Mouse (Mus musculus): ENCODE measurements around the gene Plxnb1. TPM values are rescaled to one million over a fixed set of nuclear protein-coding genes. Genes with fewer than 3 reads are reported as not detected.

Gene Plxnb1
- polyA plus RNA-seq, 1 experiment from 2014 or later, result 41.2 TPM

DNA sequence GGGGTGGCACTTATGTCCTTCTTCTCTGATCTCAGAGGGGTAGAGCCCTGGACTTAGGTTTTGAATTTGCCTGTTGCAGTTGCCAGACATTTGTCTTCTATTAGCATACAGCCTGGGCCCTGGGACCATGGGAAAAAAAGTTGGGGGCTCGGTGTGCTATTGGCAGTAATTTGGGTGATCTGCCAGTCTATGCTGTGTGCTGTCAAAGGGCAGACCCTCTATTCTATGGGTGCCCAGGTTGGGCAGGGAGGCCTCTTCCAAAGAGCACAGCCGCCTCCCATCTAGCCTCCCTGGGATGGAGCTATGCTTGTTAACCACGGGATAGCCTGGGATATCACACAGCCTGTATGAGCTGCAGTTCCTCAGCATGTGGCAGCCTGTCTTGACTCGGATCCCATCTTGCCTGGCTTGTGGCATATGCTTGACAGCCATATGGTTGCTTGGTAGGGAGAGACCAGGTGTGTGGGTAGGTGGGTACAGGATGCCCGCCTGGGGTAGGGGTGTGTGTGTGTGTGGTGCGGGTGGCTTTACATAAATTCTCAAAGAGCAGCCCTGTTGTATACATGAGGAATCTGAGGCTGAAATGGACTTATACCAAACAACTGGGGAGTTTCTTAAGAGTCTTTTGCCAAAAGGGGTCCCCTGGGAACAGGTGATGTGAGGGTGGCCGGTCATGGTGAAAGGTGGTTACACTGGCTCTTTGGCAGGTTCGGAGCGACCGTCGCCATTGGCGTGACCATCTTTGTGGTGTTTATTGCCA, 39.7 kb upstream of the Plxnb1 start:
- H3K27me3 ChIP-seq, result no peaks in the 10 kb centered on the region
- WGBS, result 92% methylated on average over 12 of the region's 12 CpGs
- ATAC-seq (ENCODE audit: low FRiP score), result no peak
- H3K9ac ChIP-seq, result 0 out of 2 replicates have a peak overlapping the region, but pooled peaks have one; percentile 43
- H3K36me3 ChIP-seq, result peaks cover 32% of the 10 kb centered on the region
- peak overlapping the region; percentile 43 for H3K4me2 ChIP-seq (replicated peaks)
- no peaks in the 10 kb centered on the region for H3K9me3 ChIP-seq (replicated peaks)
- peak overlapping the region; percentile 28 for H3K4me3 ChIP-seq
- H3K27ac ChIP-seq, result no peak overlapping the region
- peaks cover 21% of the 10 kb centered on the region for H3K4me1 ChIP-seq

DNA sequence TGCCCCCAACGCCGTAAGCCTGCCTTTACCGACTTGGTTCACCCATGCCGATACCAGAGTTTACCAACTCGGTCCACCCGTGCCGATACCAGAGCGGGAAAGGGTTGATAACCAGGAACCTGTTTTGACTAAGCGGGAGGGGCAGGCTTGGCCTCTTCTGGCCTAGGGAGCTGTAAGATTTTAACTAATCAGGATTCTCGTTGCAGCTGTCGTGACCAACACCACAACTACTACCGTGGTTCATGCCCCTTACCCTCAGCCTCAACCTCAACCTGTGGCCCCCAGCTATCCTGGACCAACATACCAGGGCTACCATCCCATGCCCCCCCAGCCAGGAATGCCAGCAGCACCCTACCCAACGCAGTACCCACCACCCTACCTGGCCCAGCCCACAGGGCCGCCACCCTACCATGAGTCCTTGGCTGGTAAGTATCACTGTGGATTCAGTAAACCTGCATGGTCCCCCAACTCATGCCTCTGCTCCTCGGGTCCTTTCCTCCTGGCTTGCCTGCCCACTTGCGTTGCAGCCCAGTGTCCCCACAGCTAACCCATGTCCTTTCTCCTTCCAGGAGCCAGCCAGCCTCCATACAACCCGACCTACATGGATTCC, 39.0 kb upstream of the Plxnb1 start:
- Histone ChIP-seq H3K27ac (no peak overlapping the region), H3K4me2 (replicated peaks) (no peak overlapping the region), H3K9me3 (replicated peaks) (no peaks in the 10 kb centered on the region), H3K4me1 (peaks cover 21% of the 10 kb centered on the region), H3K4me3 (no peak overlapping the region), H3K36me3 (peaks cover 39% of the 10 kb centered on the region), H3K9ac (no peak overlapping the region), H3K27me3 (no peaks in the 10 kb centered on the region)
- WGBS, result 91% methylated on average over 17 of the region's 17 CpGs
- no peak for ATAC-seq (ENCODE audit: low FRiP score)

DNA sequence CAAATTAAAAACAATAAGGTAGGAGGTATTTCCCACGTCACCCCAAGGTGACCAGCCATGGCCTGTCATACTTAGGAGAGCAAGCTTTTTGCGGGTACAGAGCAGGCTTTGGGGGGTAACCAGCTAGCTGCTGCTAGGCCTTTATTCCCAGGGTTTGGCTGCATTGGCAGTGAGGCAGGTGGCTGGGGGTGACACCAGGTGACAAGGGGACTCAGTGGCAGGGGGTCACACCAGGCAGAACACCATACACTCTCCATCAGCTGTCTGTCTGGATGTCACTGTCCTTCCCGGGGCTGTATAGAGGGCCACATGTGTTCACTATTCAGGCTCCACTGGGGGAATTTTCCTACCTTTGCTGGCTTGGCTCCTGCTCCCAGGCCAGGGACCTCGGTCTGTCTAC, 38.3 kb upstream of the Plxnb1 start:
- no peak overlapping the region for H3K4me2 ChIP-seq (replicated peaks)
- peaks cover 21% of the 10 kb centered on the region for H3K4me1 ChIP-seq
- H3K27ac ChIP-seq, result no peak overlapping the region
- no peak overlapping the region for H3K9ac ChIP-seq
- no peak overlapping the region for H3K4me3 ChIP-seq
- no peaks in the 10 kb centered on the region for H3K9me3 ChIP-seq (replicated peaks)
- H3K36me3 ChIP-seq, result peaks cover 43% of the 10 kb centered on the region
- no peaks in the 10 kb centered on the region for H3K27me3 ChIP-seq
- WGBS, result 96% methylated on average over 4 of the region's 4 CpGs
- no peak for ATAC-seq (ENCODE audit: low FRiP score)

DNA sequence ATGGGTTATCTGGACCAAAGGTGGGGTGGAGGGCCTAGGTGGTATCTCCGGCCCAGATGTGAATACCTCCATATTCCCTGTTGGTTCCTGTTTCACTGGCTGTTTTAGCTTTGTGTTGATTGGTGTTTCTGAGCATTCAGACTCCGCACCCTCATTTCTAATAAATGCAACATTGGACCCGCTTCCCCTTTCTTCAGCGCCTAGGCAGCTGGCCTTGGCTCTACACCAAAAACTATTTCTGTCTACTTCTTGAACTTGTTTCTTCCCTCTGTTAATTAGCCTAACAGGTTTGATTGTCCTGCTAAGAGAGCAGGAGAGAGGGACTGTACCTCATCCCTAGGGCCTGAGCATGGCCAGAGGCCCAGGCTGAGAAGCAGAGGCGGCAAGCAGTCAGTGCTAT, 37.6 kb upstream of the Plxnb1 start:
- H3K27ac ChIP-seq, result no peak overlapping the region
- peaks cover 21% of the 10 kb centered on the region for H3K4me1 ChIP-seq
- H3K4me3 ChIP-seq, result no peak overlapping the region
- no peak overlapping the region for H3K4me2 ChIP-seq (replicated peaks)
- no peaks in the 10 kb centered on the region for H3K9me3 ChIP-seq (replicated peaks)
- WGBS, result 95% methylated on average over 5 of the region's 5 CpGs
- H3K9ac ChIP-seq, result no peak overlapping the region
- H3K36me3 ChIP-seq, result peaks cover 48% of the 10 kb centered on the region
- H3K27me3 ChIP-seq, result no peaks in the 10 kb centered on the region
- no peak for ATAC-seq (ENCODE audit: low FRiP score)

DNA sequence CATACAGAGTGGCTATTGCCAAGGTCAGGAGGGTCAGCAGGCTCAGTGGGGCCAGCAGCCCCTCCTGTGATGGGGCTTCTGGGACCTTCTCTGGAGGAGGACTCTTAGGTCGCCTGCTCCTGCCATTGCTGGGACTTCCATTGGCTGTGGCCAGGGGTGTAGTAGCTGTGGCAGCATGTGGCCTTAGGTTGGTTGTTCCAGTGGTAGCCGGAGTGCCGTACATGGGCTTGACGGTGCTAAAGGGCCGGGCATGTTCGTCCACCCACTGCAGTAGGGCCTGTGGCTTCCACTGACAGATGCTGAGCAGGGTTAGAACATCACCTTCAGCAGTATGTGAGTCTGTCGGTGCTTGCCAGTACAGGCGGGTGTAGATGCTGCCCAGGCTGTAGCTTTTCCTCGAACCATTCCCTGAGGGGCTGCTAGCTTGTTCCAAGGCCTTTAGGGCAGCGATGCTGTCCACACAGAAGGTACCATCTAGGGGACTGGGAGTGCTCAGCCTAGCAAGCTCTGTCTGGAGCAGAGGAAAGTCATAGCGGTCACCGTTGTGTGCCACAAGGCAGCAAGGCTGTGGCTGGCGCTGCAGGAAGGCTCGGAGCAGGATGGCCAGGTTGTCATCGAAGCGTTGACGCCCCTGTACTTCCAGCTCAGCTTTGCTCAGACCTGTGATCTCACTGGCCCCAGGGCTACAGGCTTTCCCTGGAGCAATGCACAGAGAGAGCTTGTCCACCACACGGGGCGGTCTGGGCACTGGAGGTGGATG, 37.0 kb upstream of the Plxnb1 start:
- Histone ChIP-seq H3K4me2 (replicated peaks) (peak overlapping the region; percentile 49; the same call in 1 of the 2 replicates), H3K9ac (peak overlapping the region; percentile 47; the same call in 1 of the 2 replicates), H3K27me3 (no peaks in the 10 kb centered on the region), H3K27ac (no peak overlapping the region), H3K9me3 (replicated peaks) (no peaks in the 10 kb centered on the region), H3K36me3 (peaks cover 54% of the 10 kb centered on the region), H3K4me1 (peaks cover 21% of the 10 kb centered on the region), H3K4me3 (no peak overlapping the region)
- no peak for ATAC-seq (ENCODE audit: low FRiP score)
- 95% methylated on average over 19 of the region's 19 CpGs for WGBS

DNA sequence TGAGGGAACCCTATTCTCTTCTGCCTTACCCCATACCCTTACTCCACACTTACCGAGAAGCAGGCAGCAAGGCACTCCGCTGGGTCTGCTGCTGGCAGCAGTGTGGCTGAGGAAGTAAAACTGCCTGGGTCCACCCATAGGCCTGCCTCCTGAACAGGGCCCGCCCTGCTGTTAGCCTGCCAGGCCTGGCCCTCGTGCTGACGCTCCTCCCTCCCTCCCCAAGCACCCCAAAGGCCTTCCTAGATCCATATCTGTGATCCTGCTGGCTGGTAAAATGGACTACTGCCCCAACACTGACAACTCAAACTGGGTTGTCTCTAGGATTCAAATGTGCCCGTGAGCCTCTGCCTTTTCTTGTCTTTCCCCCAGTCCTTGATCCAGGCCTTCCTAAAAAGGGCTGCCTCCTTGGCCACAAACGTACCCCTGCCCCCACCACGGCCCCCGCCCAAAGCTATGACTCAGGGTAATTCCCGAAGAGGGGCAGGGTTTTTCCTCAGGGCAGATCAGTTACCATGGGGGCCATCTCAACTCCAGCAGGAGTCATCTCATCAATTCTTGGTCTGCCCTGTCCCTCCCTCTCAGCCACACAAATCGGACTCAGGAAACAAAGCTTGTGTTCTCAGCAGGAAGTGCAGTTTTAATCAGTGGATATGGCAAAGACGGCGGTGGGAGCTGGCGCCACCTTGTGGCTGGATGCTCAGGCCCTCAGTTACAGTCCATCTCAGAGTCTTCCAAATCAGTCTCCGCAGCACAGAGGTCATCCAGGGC, 35.9 kb upstream of the Plxnb1 start, which contains the start of gene Trex1:
Gene Trex1, minus strand, starts transcription at position 599 of the 768 bp plus-strand sequence.
- Histone ChIP-seq H3K27me3 (no peaks in the 10 kb centered on the region), H3K4me1 (peaks cover 20% of the 10 kb centered on the region), H3K27ac (peak within 1 kb of the TSS; percentile 66), H3K36me3 (peaks cover 66% of the 10 kb centered on the region), H3K4me3 (peak within 1 kb of the TSS; percentile 12), H3K9me3 (replicated peaks) (no peaks in the 10 kb centered on the region), H3K4me2 (replicated peaks) (peak within 1 kb of the TSS; percentile 49), H3K9ac (peak within 1 kb of the TSS; percentile 47)
- ATAC-seq (ENCODE audit: low FRiP score), result peak; percentile 67
- WGBS, result 28% methylated on average over 15 of the region's 15 CpGs

DNA sequence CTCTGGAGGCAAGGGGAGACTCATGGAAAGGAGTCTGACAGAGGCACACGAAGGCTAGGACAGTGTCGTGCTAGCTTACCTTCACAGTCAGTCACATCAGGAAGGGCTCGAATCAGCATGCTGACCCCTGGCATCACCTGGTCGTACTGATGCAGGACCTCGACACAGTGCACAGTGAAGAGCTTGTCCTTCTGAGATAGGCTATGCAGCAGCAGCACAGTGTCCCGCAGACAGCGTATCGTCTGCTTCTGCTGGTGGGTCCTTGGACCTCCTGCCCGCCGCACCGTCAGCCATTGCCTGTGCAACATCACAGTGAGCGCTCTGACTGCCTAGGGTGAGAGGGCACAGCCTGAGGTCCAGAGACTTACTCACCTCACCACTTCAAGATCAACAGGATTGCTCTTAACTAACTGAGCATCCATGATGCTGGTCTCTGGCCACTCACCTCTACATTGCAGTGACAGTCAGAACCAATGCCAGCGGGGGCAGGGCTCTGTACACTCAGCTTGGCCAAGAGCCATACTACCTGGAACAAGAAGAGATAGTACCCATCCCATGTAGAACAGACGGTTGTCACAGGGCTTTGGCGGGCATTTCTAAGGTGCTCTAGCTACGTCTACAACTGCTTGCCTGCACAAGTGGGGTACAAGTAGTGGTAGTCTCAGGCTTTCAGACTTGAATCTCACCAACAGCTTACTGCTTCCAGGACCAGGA, 34.8 kb upstream of the Plxnb1 start:
- Histone ChIP-seq H3K9ac (no peak overlapping the region), H3K9me3 (replicated peaks) (no peaks in the 10 kb centered on the region), H3K36me3 (peaks cover 76% of the 10 kb centered on the region), H3K4me2 (replicated peaks) (no peak overlapping the region), H3K27me3 (no peaks in the 10 kb centered on the region), H3K27ac (peak overlapping the region; percentile 46; the same call in 1 of the 2 replicates), H3K4me1 (peaks cover 12% of the 10 kb centered on the region), H3K4me3 (no peak overlapping the region)
- ATAC-seq (ENCODE audit: low FRiP score), result 0 out of 2 replicates have a peak, but pooled peaks have one; percentile 15
- WGBS, result 94% methylated on average over 16 of the region's 16 CpGs

DNA sequence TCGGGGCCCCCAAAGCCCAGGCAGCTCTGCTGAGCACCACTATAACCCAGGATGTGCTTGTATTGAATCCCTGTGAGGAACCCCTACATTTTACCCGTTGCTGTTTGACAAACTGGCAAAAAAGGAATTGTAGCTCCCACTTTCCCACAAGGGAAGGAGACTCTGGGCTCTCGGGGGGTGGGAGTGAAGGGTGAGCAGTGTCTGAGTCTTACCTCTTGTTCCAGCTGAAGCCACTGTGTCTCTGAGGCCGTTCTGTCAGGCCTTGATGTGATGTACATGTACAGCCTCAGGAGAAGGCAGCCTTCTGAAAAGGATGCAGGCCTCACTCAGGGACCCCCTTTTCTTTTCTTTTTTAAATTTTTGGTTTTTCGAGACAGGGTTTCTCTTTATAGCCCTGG, 34.3 kb upstream of the Plxnb1 start:
- no peak overlapping the region for H3K9ac ChIP-seq
- no peaks in the 10 kb centered on the region for H3K27me3 ChIP-seq
- H3K4me1 ChIP-seq, result peaks cover 9% of the 10 kb centered on the region
- H3K27ac ChIP-seq, result no peak overlapping the region
- ATAC-seq (ENCODE audit: low FRiP score), result no peak
- H3K4me3 ChIP-seq, result no peak overlapping the region
- peaks cover 81% of the 10 kb centered on the region for H3K36me3 ChIP-seq
- 87% methylated on average over 5 of the region's 5 CpGs for WGBS
- H3K9me3 ChIP-seq (replicated peaks), result no peaks in the 10 kb centered on the region
- no peak overlapping the region for H3K4me2 ChIP-seq (replicated peaks)

DNA sequence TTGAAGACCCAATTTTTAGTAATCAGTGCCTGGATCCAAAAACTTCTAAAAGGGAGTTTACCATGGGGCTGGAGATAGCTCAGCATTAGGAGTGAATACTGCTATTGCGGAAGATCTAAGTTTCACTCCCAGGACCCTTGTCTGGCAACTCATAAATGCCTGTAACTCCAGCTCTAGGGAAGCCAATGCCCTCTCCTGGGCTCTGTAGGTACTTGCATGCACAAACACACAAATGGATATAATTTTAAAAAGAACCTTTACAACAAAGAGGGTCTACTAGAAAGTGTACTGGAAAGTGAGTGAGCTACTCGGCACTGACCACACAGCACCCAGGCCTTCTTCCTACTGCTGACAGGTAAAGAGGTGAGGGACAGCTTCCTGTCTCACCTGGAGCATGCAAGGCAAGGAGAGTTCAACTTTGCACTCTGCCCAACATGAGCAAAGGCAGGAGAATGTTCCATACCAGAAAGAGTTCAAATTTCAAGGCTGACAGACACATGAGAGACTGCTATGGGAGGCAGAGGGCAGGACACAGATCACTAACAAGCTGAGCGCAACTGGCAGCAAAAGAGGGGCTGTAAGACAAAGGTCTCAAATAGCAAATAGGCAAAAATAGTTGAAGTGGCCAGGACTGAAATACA, 27.0 kb upstream of the Plxnb1 start:
- ATAC-seq (ENCODE audit: low FRiP score), result no peak

DNA sequence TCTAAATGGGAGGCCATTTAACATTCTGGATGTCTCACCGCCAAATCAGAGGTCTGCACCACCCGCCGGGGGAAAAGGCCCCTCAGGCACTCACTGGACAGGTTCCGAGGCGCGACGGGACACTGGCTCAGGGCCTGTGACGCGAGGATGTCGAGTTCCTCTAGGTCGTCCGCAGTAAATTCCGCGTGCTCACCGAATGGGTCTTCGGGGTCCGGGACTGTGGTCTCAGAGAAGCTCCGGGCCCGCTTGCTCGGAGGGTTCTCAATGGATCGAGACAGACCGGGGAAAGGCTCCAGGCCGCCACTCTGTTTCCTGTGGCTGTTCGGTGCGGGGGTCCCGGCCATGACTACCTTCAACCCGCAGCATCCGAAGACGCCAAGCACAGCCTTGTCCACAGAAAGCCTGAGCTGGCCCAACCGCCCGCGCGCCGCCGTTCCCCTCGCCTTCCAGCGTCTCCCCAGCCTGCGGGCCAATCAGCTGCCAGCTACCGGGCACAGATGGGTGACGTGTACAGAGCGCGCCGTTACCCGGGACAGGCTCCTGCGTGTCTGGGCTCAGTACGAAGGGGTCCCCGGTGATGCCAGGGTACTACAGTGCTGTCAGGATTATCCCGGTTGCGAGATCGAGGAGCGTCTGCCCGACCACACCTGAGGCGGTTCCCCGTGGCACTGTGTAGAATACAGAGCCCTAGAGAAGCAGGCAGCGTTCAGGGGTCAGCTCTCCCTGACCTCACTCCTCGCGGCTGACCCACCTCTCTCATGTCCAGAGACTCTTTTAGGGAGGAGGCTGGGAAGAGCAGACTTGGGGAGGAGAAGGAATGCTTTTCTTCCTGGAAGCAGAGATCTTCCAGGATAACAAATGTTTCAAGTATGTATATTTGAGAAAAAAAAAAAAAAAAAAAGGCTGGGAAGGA, 21.3 kb upstream of the Plxnb1 start, which contains the start of gene Atrip:
Gene Atrip, minus strand, starts transcription at position 464 of the 913 bp plus-strand sequence.
- peak within 1 kb of the TSS; percentile 80 for H3K4me3 ChIP-seq
- peaks cover 18% of the 10 kb centered on the region for H3K4me1 ChIP-seq
- ATAC-seq (ENCODE audit: low FRiP score), result peak; percentile 99
- H3K4me2 ChIP-seq (replicated peaks), result peak within 1 kb of the TSS; percentile 84
- peak within 1 kb of the TSS; percentile 79 for H3K9ac ChIP-seq
- peaks cover 29% of the 10 kb centered on the region for H3K36me3 ChIP-seq
- WGBS, result under 1% methylated on average over 57 of the region's 57 CpGs
- no peaks in the 10 kb centered on the region for H3K9me3 ChIP-seq (replicated peaks)
- no peaks in the 10 kb centered on the region for H3K27me3 ChIP-seq
- H3K27ac ChIP-seq, result peak within 1 kb of the TSS; percentile 76

More for the DNA sequence above, 27.0 kb upstream of the Plxnb1 start:
- 94% methylated on average over 3 of the region's 3 CpGs for WGBS
- no peak overlapping the region for H3K9ac ChIP-seq
- H3K27me3 ChIP-seq, result no peaks in the 10 kb centered on the region
- H3K27ac ChIP-seq, result no peak overlapping the region
- H3K4me3 ChIP-seq, result no peak overlapping the region
- H3K4me1 ChIP-seq, result peaks cover 10% of the 10 kb centered on the region
- H3K36me3 ChIP-seq, result peaks cover 80% of the 10 kb centered on the region
- H3K9me3 ChIP-seq (replicated peaks), result no peaks in the 10 kb centered on the region
- H3K4me2 ChIP-seq (replicated peaks), result no peak overlapping the region

Measured in hindbrain, embryonic 12.5 days (tissue).